Mouse (Mus musculus): ENCODE results near the gene Fdx1l.

DNA sequence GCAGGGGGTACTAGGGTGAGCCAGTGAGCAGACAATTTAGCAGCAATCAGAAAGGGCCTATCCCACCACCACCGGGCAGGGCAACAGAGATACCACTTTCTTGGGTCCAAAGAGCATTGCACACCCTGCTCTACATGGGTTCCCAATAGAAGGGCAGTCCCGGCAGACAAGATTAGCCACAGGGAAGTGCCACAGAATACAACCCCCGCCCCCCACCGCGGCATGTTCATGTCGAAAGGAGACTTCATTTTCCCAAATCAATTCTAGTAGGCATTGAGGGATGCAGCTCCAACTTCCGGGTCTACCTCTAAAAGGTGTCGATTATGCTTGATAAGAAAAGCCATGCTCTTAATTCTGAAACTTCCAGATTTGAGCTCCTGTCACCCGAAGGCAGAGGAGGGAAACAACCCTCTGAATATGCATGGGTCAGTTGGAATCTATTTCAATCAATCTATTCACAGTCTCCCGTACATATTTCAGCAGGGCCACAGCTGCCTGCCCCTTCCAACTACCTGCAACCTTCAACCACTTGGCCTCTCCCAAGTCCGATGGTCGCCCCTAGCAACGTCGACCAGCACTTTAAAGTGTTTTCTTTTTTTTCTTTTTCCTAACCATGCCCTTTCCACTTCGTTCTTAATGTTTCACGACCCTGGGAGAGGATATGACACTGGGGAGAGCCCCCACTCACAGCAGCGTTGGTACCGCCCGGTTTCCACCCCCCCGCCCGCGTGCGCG is 17.7 kb upstream of the Fdx1l start:
- no peak for TF ChIP-seq CTCF (IDR thresholded peaks at IDR 0.05; ENCODE audit: control insufficient read depth, insufficient read depth, low read length)
- no peak for TF ChIP-seq POLR2A (IDR thresholded peaks at IDR 0.05; ENCODE audit: borderline replicate concordance, control insufficient read depth, low read depth, low read length)
